Mouse (Mus musculus) forebrain, embryonic 15.5 days (tissue): ENCODE measurements around the gene Efna5. TPM values are rescaled to one million over a fixed set of nuclear protein-coding genes. Genes with fewer than 3 reads are reported as not detected.

Source experiments
- ATAC-seq: fragments of 200-750 bp; cut with Nextera tagmentation; replicated peaks from 2 replicates; pipeline ENCODE4 v1.8.0; 2017; ENCODE audit warnings: mild to moderate bottlenecking, moderate TSS enrichment, moderate library complexity
- H3K27ac ChIP-seq: fragments of 300-500 bp; sonication (generic); replicated peaks from 2 replicates; pipeline ENCODE4 v1.5.1; 2015; ENCODE audit warnings: mild to moderate bottlenecking, inconsistent platforms
- H3K27me3 ChIP-seq: fragments of 300-500 bp; sonication (generic); 2 replicates; pipeline ENCODE4 v1.6.1; 2015; ENCODE audit warnings: inconsistent platforms
- H3K36me3 ChIP-seq: fragments of 300-500 bp; sonication (generic); 2 replicates; pipeline ENCODE4 v1.6.1; 2015; ENCODE audit warnings: mild to moderate bottlenecking, inconsistent platforms
- H3K4me1 ChIP-seq: fragments of 300-500 bp; sonication (generic); 2 replicates; pipeline ENCODE4 v1.6.1; 2015; ENCODE audit warnings: inconsistent platforms
- H3K4me2 ChIP-seq: fragments of 300-500 bp; sonication (generic); replicated peaks from 2 replicates; pipeline ENCODE4 v1.6.1; 2015; ENCODE audit warnings: mild to moderate bottlenecking, inconsistent platforms
- H3K4me3 ChIP-seq: fragments of 300-500 bp; sonication (generic); 2 replicates; pipeline ENCODE4 v1.5.1; 2015; ENCODE audit warnings: mild to moderate bottlenecking, inconsistent platforms
- H3K9ac ChIP-seq: fragments of 300-500 bp; sonication (generic); replicated peaks from 2 replicates; pipeline ENCODE4 v1.6.1; 2015; ENCODE audit warnings: mild to moderate bottlenecking, inconsistent platforms
- H3K9me3 ChIP-seq: fragments of 300-500 bp; sonication (generic); 2 replicates; pipeline ENCODE4 v1.6.1; 2016; ENCODE audit warnings: inconsistent platforms
- WGBS: fragments of 180-500 bp; shearing (Covaris S2); methylation state at CpG from one replicate; pipeline ENCODE4 v1.1.7; 2015; ENCODE audit warnings: mixed read lengths; 5-methylcytosine and 5-hydroxymethylcytosine counted together
- polyA plus RNA-seq: library from polyadenylated mRNA; unstranded; fragments of >200 nt; fragmentation: Nextera tagmentation; extraction: Ambion mirVana; gene quantifications from 2 replicates; pipeline ENCODE4 v1.2.1, GENCODE M21; 2015

The Efna5 gene
- polyA plus RNA-seq, 1 experiment from 2014 or later: 24.6 TPM

- H3K36me3 ChIP-seq: no peaks in the 10 kb centered on the region
- no peak overlapping the region for H3K27ac ChIP-seq
- peaks cover 6% of the 10 kb centered on the region; the same call in 1 of the 2 replicates for H3K4me1 ChIP-seq
- no peaks in the 10 kb centered on the region for H3K9me3 ChIP-seq
- ATAC-seq: no peak
- H3K4me3 ChIP-seq: no peak overlapping the region
- 17% methylated on average over 12 of the region's 12 CpGs for WGBS
- H3K9ac ChIP-seq: no peak overlapping the region
- H3K27me3 ChIP-seq: no peaks in the 10 kb centered on the region
- H3K4me2 ChIP-seq: no peak overlapping the region
Measured at GRCm38 (mm10) chr17:62717426-62718131, 163.5 kb downstream of the Efna5 start.

- H3K4me1 ChIP-seq: peaks cover 6% of the 10 kb centered on the region; the same call in 1 of the 2 replicates
- no peaks in the 10 kb centered on the region for H3K36me3 ChIP-seq
- H3K9ac ChIP-seq: no peak overlapping the region
- no peak for ATAC-seq
- no peak overlapping the region for H3K4me3 ChIP-seq
- H3K27ac ChIP-seq: no peak overlapping the region
- no peaks in the 10 kb centered on the region for H3K27me3 ChIP-seq
- WGBS: 91% methylated on average over 3 of the region's 3 CpGs
- no peaks in the 10 kb centered on the region for H3K9me3 ChIP-seq
- no peak overlapping the region for H3K4me2 ChIP-seq
Measured at GRCm38 (mm10) chr17:62713455-62713854, 167.7 kb downstream of the Efna5 start.

GRCm38 (mm10) chr17:62706418-62706817, 174.7 kb downstream of the Efna5 start:
- H3K4me1 ChIP-seq: peaks cover 13% of the 10 kb centered on the region
- no peak overlapping the region for H3K27ac ChIP-seq

GRCm38 (mm10) chr17:62702020-62702814, 178.9 kb downstream of the Efna5 start:
- ATAC-seq: no peak
- Histone ChIP-seq H3K27me3 (no peaks in the 10 kb centered on the region), H3K4me3 (no peak overlapping the region), H3K4me2 (no peak overlapping the region), H3K9me3 (no peaks in the 10 kb centered on the region), H3K4me1 (peaks cover 20% of the 10 kb centered on the region), H3K27ac (no peak overlapping the region), H3K9ac (no peak overlapping the region), H3K36me3 (no peaks in the 10 kb centered on the region)
- 21% methylated on average over 9 of the region's 9 CpGs for WGBS

More at GRCm38 (mm10) chr17:62706418-62706817, 174.7 kb downstream of the Efna5 start:
- Histone ChIP-seq H3K9ac (no peak overlapping the region), H3K4me3 (no peak overlapping the region), H3K27me3 (no peaks in the 10 kb centered on the region), H3K36me3 (no peaks in the 10 kb centered on the region), H3K4me2 (no peak overlapping the region), H3K9me3 (no peaks in the 10 kb centered on the region)
- peak; percentile 66 for ATAC-seq
- WGBS: 28% methylated on average over 6 of the region's 6 CpGs

DNA sequence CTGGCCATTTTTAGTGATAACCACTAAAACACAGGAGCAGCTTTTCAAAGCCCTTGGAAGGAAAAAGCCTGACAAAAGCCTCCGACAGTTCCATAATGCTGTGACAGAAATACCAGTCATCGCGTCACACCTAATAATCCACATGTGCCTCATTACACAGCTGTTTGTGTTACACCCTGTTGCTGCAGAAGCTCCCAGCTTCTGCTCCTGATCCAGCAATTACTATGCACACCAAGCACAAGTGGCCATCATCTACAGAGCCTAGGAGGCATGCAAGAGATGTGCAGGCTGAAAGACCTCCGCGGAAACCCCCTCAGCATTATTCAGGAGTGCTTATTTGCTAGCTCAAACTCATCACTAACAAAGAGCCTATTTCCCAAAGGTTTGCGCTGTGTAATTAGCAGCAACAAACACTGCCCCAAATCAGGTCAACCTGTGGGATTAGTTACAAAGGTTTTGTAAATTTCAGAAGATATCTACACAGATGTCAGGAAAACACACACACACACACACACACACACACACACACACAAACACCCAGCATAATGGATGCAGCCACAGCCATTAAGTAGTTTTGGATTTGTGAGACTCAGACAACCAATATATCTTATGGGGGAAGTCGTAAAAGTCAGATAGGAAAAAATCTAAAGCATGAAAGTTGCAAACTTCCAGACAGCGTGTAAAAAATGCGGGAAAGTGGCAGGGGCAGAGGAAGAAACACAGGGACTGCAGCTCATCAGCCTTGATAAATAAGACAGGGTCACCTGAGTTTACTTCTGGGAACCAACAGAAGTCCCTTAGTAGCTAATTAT, 180.1 kb downstream of the Efna5 start:
- WGBS: 20% methylated on average over 9 of the region's 9 CpGs
- no peak overlapping the region for H3K4me2 ChIP-seq
- H3K27ac ChIP-seq: no peak overlapping the region
- no peaks in the 10 kb centered on the region for H3K9me3 ChIP-seq
- H3K36me3 ChIP-seq: no peaks in the 10 kb centered on the region
- H3K9ac ChIP-seq: no peak overlapping the region
- no peak for ATAC-seq
- no peaks in the 10 kb centered on the region for H3K27me3 ChIP-seq
- H3K4me3 ChIP-seq: no peak overlapping the region
- H3K4me1 ChIP-seq: peaks cover 15% of the 10 kb centered on the region

GRCm38 (mm10) chr17:62694958-62695437, 186.1 kb downstream of the Efna5 start:
- no peak for ATAC-seq
- no peaks in the 10 kb centered on the region for H3K36me3 ChIP-seq
- H3K4me2 ChIP-seq: no peak overlapping the region
- H3K27ac ChIP-seq: no peak overlapping the region
- no peak overlapping the region for H3K4me3 ChIP-seq
- no peaks in the 10 kb centered on the region for H3K9me3 ChIP-seq
- 73% methylated on average over 9 of the region's 9 CpGs for WGBS
- H3K9ac ChIP-seq: no peak overlapping the region
- peaks cover 8% of the 10 kb centered on the region for H3K4me1 ChIP-seq
- no peaks in the 10 kb centered on the region for H3K27me3 ChIP-seq

- Histone ChIP-seq H3K4me3 (no peak overlapping the region), H3K27ac (no peak overlapping the region), H3K27me3 (no peaks in the 10 kb centered on the region), H3K36me3 (no peaks in the 10 kb centered on the region), H3K4me1 (peaks cover 8% of the 10 kb centered on the region), H3K9ac (no peak overlapping the region), H3K4me2 (no peak overlapping the region), H3K9me3 (no peaks in the 10 kb centered on the region)
- 11% methylated on average over 4 of the region's 4 CpGs for WGBS
- ATAC-seq: peak; percentile 21; the same call in 1 of the 2 replicates
Measured at GRCm38 (mm10) chr17:62692242-62692641, 188.9 kb downstream of the Efna5 start.

DNA sequence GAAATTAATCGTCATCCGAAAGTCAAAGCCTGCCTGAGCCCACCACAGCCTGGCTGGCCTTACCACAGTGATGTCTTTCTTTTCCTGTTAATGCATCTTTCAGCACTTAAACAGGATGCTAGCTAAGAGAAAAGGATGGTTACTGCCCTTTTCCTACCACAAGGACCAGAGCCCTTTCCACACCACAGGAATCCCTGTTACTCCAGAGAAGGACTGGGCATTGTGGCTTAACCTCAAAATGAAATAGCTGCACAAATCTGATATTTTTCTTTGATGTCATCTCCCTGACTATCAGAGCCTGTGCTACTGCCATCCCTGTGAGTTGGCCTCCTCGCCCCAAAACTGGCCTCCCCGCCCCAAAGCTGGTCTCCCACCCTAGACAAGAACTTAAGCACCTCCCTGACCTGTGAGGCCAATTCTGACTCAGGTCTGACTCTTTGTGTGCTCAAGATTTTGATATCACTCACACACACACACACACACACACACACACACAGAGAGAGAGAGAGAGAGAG, 189.9 kb downstream of the Efna5 start:
- H3K27me3 ChIP-seq: no peaks in the 10 kb centered on the region
- 80% methylated on average over 4 of the region's 4 CpGs for WGBS
- no peak for ATAC-seq
- H3K9ac ChIP-seq: no peak overlapping the region
- H3K36me3 ChIP-seq: no peaks in the 10 kb centered on the region
- peaks cover 8% of the 10 kb centered on the region for H3K4me1 ChIP-seq
- H3K9me3 ChIP-seq: no peaks in the 10 kb centered on the region
- H3K4me3 ChIP-seq: no peak overlapping the region
- no peak overlapping the region for H3K4me2 ChIP-seq
- H3K27ac ChIP-seq: no peak overlapping the region

GRCm38 (mm10) chr17:62690256-62690655, 190.9 kb downstream of the Efna5 start:
- no peak for ATAC-seq
- no peaks in the 10 kb centered on the region for H3K27me3 ChIP-seq
- peaks cover 8% of the 10 kb centered on the region for H3K4me1 ChIP-seq

GRCm38 (mm10) chr17:62689646-62690045, 191.5 kb downstream of the Efna5 start:
- no peak for ATAC-seq
- Histone ChIP-seq H3K27me3 (no peaks in the 10 kb centered on the region), H3K4me3 (no peak overlapping the region), H3K4me2 (no peak overlapping the region), H3K4me1 (peaks cover 8% of the 10 kb centered on the region), H3K36me3 (no peaks in the 10 kb centered on the region), H3K27ac (no peak overlapping the region), H3K9ac (no peak overlapping the region), H3K9me3 (no peaks in the 10 kb centered on the region)
- 71% methylated on average over 4 of the region's 4 CpGs for WGBS

More at GRCm38 (mm10) chr17:62690256-62690655, 190.9 kb downstream of the Efna5 start:
- no peak overlapping the region for H3K27ac ChIP-seq
- no peak overlapping the region for H3K4me3 ChIP-seq
- 45% methylated on average over 8 of the region's 8 CpGs for WGBS
- no peak overlapping the region for H3K4me2 ChIP-seq
- no peaks in the 10 kb centered on the region for H3K9me3 ChIP-seq
- no peak overlapping the region for H3K9ac ChIP-seq
- H3K36me3 ChIP-seq: no peaks in the 10 kb centered on the region

DNA sequence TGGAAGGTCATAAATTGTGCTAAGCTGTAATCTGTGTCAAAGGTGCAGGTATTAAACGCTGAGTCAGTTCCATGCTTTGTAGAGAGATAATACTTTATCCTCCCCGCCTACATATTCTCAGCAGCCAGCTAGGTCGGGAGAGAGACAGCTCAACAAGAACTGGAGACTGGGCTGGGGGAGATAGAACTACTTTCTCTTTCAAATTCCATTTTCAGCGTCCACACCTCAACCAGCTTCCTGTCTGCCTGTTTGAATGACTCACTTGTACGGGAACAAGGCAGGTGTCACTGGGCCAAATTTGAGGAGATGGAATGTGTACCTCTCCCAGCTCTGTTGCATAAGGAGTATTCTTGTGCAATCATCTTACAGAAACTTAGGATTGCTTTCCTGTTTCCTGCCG, 193.7 kb downstream of the Efna5 start:
- Histone ChIP-seq H3K4me1 (peaks cover 6% of the 10 kb centered on the region), H3K27ac (no peak overlapping the region), H3K4me2 (no peak overlapping the region), H3K36me3 (no peaks in the 10 kb centered on the region), H3K9me3 (no peaks in the 10 kb centered on the region), H3K9ac (no peak overlapping the region), H3K4me3 (no peak overlapping the region), H3K27me3 (no peaks in the 10 kb centered on the region)
- ATAC-seq: no peak
- 48% methylated on average over 6 of the region's 6 CpGs for WGBS
